In genomic region chr16:55843919-55844318, GRCm38 (mm10) we compare ENCODE assay signal across 32 mouse cellular contexts.
"Had no signal": no experiment of that assay in that cellular context is flagged by ENCODE, and none has a peak within 500 bp of the region (broad histone marks: within the 10 kb centered on the region; RNA-seq: fewer than 3 reads in every experiment).

No protein-coding gene starts in this region.

- H3K4me3 ChIP-seq: left cerebral cortex, adult 2 months; limb, embryonic 10.5 days; limb, embryonic 12.5 days; limb, embryonic 13.5 days; limb, embryonic 15.5 days; liver, embryonic 13.5 days; liver, embryonic 15.5 days; lung, embryonic 15.5 days; megakaryocyte, embryonic 14.5 days; midbrain, embryonic 10.5 days; midbrain, embryonic 12.5 days; midbrain, embryonic 13.5 days; midbrain, embryonic 15.5 days; myocyte; neural tube, embryonic 12.5 days had no signal

- H3K9me3 ChIP-seq: limb, embryonic 10.5 days; limb, embryonic 15.5 days; liver, embryonic 13.5 days; liver, embryonic 15.5 days; lung, embryonic 15.5 days; midbrain, embryonic 12.5 days; midbrain, embryonic 13.5 days; midbrain, embryonic 15.5 days had no signal

- H3K4me2 ChIP-seq: limb, embryonic 12.5 days; limb, embryonic 13.5 days; limb, embryonic 15.5 days; liver, embryonic 11.5 days; liver, embryonic 13.5 days; liver, embryonic 15.5 days; lung, embryonic 14.5 days; lung, embryonic 15.5 days; midbrain, embryonic 11.5 days; midbrain, embryonic 12.5 days; midbrain, embryonic 13.5 days; midbrain, embryonic 15.5 days; neural tube, embryonic 12.5 days had no signal

- ATAC-seq: liver, postnatal 0 days; lung, postnatal 0 days; midbrain, embryonic 13.5 days; midbrain, embryonic 15.5 days; midbrain, embryonic 16.5 days had no signal

- H3K27me3 ChIP-seq: limb, embryonic 12.5 days; limb, embryonic 13.5 days; limb, embryonic 15.5 days; liver, embryonic 13.5 days; liver, embryonic 15.5 days; lung, embryonic 15.5 days; megakaryocyte, embryonic 14.5 days; midbrain, embryonic 12.5 days; midbrain, embryonic 13.5 days; midbrain, embryonic 15.5 days; neural tube, embryonic 12.5 days had no signal

- DNase-seq: left cerebral cortex, postnatal 4 days; liver; liver, embryonic 13.5 days; liver, postnatal 0 days; lung, adult 18-20 months; lung, adult 2 months; lung, embryonic 14.5 days; lung, postnatal 10 days; lung, postnatal 14 days; lung, postnatal 36 days; lung, postnatal 4 days; midbrain, embryonic 14.5 days had no signal

- H3K27ac ChIP-seq: left cerebral cortex, adult 2 months; limb, embryonic 10.5 days; limb, embryonic 12.5 days; limb, embryonic 13.5 days; limb, embryonic 15.5 days; liver, embryonic 13.5 days; liver, embryonic 14.5 days; liver, embryonic 15.5 days; lung, embryonic 15.5 days; macrophage; midbrain, embryonic 10.5 days; midbrain, embryonic 12.5 days; midbrain, embryonic 13.5 days; midbrain, embryonic 15.5 days; neural tube, embryonic 12.5 days had no signal

- H3K9ac ChIP-seq: limb, embryonic 12.5 days; limb, embryonic 13.5 days; limb, embryonic 15.5 days; liver, embryonic 13.5 days; liver, embryonic 14.5 days; liver, embryonic 15.5 days; liver, postnatal 0 days; lung, embryonic 14.5 days; lung, embryonic 15.5 days; midbrain, embryonic 12.5 days; midbrain, embryonic 13.5 days; midbrain, embryonic 15.5 days; neural tube, embryonic 12.5 days had no signal

- H3K4me1 ChIP-seq: limb, embryonic 12.5 days; limb, embryonic 13.5 days; limb, embryonic 15.5 days; lung, embryonic 15.5 days; midbrain, embryonic 12.5 days; midbrain, embryonic 13.5 days; neural tube, embryonic 12.5 days had no signal
